Mouse (Mus musculus) gastrocnemius, adult 18-20 months (tissue): ENCODE data around the gene Neurl4. TPM values are rescaled to one million over a fixed set of nuclear protein-coding genes. Genes with fewer than 3 reads are reported as not detected.
"Not testable (repeated sequence)": the region's sequence is repeated elsewhere in the genome, so short reads cannot be mapped to it uniquely, and the experiment has no call there.

Source experiments
- DNase-seq: peaks from one replicate; pipeline ENCODE4 v3.0.0; 2021; ENCODE audit warnings: low spot score
- total RNA-seq, 2 experiments: library from RNA; stranded (reverse); gene quantifications; 2 replicates each; pipeline ENCODE4 v1.2.3; 2021

Gene Neurl4
- total RNA-seq, 2 experiments from 2014 or later = 25.9 to 27.4 TPM

- DNase-seq = no peak
These were observed 12.1 kb downstream of the Neurl4 start for GRCm38 (mm10) chr11:69912716-69913530.

DNA sequence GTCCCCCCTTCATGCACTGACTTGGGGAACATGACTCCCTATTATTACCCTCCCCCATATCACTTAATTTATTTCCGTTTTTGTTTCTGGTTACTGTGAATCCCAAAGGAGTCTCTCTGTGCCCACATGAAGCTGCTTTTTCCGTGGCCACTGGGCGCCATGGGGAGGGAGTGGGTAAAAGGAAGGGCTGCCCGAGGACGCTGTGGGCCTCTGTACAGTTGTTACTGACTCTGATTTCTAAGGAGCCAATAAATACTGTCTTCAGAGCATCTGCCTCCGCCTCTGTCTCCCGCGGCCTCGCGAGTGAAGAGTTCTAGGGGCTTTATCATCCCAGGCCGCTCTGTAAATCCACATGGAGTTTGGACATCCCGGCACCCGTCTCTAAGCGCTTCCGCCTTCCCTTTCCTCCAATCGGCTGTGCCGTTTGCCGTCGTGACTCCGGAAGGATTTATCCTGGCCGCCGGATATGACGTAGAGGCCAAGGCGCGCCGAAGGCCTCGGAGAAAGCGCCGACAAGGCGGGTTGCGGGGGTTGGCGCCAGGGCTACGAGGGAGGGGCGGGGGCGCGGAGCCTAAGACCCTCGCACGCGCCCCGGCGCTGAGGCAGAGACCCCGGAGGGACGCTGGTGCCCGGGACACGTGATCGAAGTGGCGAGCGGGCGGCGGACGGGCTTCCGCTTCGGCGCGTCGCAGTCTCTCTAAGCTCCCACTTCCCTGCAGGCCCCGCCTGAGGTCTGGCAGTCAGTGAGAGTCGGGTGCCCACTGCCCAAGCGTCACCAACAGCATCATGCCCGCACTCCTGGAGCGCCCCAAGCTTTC is 12.9 kb downstream of the Neurl4 start, which contains the start of gene Gps2:
Gps2 (plus strand) TSS at position 335 of the 818 bp plus-strand sequence.
- DNase-seq = peak; percentile 94

GRCm38 (mm10) chr11:69914372-69914764 is 13.5 kb downstream of the Neurl4 start:
- DNase-seq = no peak

- DNase-seq = no peak
These were observed 14.1 kb downstream of the Neurl4 start for GRCm38 (mm10) chr11:69914917-69915430.

- no peak for DNase-seq
These were observed 15.1 kb downstream of the Neurl4 start for GRCm38 (mm10) chr11:69915667-69916627.

- not testable (repeated sequence) for DNase-seq
These were observed 15.9 kb downstream of the Neurl4 start for GRCm38 (mm10) chr11:69916652-69917378.

DNA sequence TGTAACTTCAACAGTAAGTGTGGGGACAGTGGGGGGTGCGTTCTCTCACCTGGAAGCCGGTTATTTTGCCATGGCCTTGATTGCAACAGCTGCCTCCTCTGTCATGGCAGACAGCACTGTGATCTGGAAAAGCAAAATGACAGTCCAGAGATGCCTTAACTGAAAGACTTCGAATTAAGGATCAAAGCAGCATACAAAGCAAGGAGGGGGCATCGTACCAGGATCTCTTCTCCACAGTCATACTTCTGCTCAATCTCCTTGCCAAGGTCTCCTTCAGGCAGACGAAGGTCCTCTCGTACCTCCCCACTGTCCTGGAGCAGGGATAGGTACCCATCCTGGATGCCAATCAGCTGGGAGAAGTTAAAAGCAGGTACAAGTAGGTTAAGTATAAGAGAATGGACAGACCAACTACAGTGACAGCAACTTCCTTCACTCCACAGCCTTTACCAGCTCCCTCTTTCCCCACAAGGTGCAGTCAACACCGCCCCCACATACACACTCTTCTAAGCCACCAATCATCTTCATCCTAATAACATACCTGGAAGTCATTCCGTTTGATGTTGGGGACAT is 16.6 kb downstream of the Neurl4 start:
- no peak for DNase-seq

GRCm38 (mm10) chr11:69918118-69918517 is 17.2 kb downstream of the Neurl4 start:
- no peak for DNase-seq

GRCm38 (mm10) chr11:69919053-69919452 is 18.2 kb downstream of the Neurl4 start:
- no peak for DNase-seq

- DNase-seq = peak; percentile 91
These were observed 18.9 kb downstream of the Neurl4 start for GRCm38 (mm10) chr11:69919661-69920265.

DNA sequence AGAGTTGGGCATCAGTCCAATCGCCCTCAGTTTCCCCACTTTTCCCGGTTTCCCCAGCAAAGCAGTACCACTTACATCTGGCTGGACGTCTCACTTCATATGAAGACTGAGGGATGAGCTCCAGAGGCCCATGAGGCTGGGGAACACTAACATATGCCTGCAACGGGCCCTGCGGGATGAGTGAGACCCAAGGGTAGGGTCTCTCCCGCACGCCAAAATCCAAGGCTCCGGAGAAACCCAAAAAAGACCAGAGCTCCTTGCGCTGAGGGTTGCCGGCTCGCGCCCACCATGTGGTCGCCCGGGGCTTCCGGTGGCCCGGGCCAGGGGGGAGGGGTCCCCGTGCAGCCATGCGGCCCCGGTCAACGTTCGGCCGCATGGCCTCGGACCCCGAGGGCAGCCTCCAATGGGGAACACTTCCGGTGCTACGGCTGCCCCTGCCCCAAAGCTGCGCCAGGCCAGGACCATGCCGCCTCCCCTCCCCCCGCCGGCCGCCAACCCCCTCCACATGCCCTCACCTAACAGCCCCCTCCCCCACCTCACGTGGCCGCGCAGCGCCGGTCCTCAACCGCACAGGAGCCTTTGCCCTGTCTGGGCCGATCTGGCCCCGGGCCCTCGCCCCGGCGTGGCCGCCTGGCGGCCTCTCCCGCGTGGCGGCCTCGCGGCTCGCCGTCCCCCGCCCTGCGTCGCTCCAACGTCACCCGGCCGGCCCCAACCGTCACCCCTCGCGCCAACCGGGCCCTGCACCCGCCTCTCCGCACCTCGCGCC is 19.6 kb downstream of the Neurl4 start:
- no peak for DNase-seq

DNA sequence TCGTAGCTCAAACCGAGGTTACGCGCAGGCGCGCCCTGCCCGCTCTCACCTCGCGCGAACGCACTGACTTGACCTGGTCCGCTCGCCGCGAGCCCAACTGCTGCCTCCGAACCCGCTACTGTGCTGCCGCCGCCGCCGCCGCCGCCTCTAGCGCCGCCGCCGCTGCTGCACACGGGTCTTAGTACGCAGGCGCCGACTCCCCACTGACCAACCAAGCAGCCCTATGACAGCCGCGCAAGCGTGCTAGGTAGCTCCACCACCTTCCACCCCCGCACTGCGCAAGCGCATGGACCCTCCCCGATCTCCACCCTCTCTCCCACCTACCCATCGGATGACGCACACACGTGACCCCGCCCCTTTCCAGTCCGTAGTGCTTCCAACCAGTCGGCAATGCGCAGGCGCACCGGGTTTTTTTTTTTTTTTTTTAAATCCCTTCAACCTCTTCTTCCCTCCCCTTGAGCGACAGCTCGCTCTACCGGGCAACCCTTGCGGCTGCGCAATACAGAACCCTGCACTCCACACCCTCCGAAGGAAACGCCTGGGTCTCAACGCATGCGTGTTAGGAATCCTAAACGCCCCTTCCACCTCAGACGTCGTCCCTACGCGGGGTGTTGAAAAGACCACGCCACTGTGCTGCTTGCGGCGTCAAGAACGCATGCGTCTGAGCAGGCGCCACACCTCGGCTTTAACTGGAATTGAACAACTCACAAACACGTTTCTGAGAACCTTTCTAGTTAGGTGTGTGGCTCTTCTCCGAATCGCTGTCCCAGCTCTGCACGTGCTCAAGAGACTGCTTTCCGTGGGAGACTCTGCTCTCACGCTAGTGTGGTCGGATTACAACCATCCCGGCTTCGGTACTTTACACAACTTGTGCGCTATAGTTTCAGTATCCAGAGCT is 20.5 kb downstream of the Neurl4 start, which contains the start of gene Eif5a:
Eif5a (minus strand) TSS at position 845 of the 898 bp plus-strand sequence.
- DNase-seq = peak; percentile 100

DNA sequence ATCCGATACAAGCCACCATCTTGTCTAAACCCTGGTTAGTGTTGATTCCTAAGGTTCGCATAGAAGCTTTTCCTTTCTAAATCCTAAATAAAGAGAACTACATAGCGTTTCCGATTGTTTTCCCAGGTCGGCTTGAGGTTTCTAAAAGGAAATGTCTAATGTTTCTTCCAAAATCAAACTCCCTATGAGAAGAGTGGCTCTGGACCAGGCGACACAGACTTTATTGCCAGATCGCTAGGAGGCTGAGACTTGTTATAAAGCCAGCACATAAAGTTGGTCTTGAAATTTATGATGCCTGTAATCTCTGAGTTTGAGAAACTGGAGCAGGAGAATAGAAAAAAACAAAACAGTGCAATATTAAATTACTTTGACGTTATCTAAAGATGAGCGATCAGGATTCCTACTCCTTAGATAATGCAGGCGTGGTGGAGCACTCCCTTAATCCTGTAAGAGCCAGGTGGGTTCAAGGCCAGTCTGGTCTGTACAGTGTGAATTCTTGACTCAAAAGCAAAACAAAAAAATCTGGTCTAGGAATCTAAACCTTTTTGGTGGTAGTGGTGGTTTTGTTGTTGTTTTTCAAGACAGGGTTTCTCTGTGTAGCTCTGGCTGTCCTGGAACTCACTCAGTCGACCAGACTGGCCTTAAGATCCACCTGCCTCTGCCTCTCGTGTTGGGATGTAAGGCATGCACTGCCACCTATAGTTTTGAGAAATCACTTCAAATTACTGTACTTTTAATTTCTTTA is 21.3 kb downstream of the Neurl4 start:
- no peak for DNase-seq

GRCm38 (mm10) chr11:69922796-69923195 is 21.9 kb downstream of the Neurl4 start:
- DNase-seq = no peak

- DNase-seq = no peak
These were observed 26.6 kb downstream of the Neurl4 start for GRCm38 (mm10) chr11:69927501-69927900.

DNA sequence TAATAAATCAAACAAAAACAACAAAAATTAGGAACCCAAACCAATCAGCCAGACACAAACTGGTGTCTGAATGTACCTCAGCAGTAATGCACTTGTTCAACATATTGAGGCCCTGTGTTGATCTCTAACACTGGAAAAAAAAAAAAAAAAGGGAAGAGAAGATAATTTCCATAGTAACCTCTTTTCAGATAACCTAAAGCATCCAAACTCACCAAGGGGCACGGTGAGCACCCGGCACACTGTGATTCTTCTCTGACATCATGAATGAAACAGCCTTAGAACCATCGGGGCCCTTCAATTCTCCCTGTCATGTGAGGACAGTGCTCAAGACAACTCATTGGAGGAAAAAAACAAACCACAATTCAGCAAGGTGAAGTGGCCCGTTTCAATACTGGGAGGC is 28.8 kb downstream of the Neurl4 start:
- DNase-seq = no peak

DNA sequence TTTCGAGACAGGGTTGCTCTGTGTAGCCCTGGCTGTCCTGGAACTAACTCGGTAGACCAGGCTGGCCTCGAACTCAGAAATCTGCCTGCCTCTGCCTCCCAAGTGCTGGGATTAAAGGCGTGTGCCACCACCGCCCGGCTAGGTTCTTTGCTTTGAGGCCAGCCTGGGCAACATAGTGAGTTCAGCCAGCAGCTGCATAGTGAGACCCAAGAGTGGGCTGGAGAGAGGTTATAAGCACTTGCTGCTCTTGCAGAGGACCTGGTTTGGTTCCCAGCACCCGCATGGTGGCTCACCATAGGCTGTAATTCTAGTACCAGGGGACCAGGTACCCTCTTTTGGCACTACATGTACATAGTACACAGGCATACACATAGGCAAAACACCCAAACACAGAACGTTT is 29.3 kb downstream of the Neurl4 start:
- DNase-seq = not testable (repeated sequence)
